Mouse (Mus musculus) heart, adult 10 weeks (tissue): Measurements from ENCODE around the gene Olfr1289. TPM values are rescaled to one million over a fixed set of nuclear protein-coding genes. Genes with fewer than 3 reads are reported as not detected.

Source experiments
- polyA plus RNA-seq: library from polyadenylated mRNA; stranded (reverse); fragments of 350-450 nt; fragmentation: Illumina TruSeq; extraction: RNeasy Lipid Tissue Mini Kit (QIAGEN cat#74804); gene quantifications from one replicate; pipeline ENCODE4 v1.2.3, GENCODE M21; 2014; ENCODE audit warnings: low read depth, low replicate concordance

Gene Olfr1289
- polyA plus RNA-seq: not detected

GRCm38 (mm10) chr2:111480519-111480918 is at the start of gene Olfr1289:
Gene Olfr1289, plus strand, starts transcription at chr2:111480819.

GRCm38 (mm10) chr2:111448842-111449241 is 31.8 kb upstream of the Olfr1289 start, which contains the start of gene Olfr1287:
Gene Olfr1287, plus strand, starts transcription at chr2:111449142.

GRCm38 (mm10) chr2:111473801-111474200 is 6.8 kb upstream of the Olfr1289 start, which contains the start of gene Olfr1288:
Gene Olfr1288, plus strand, starts transcription at chr2:111474101.

GRCm38 (mm10) chr2:111493729-111494128 is 13.1 kb downstream of the Olfr1289 start, which contains the start of gene Olfr1290:
Gene Olfr1290, minus strand, starts transcription at chr2:111493829.

GRCm38 (mm10) chr2:111496880-111497279 is 16.3 kb downstream of the Olfr1289 start, which contains the start of gene Olfr1291-ps1:
Gene Olfr1291-ps1, plus strand, starts transcription at chr2:111497180.

GRCm38 (mm10) chr2:111524903-111525302 is 44.3 kb downstream of the Olfr1289 start, which contains the start of gene Olfr1293-ps:
Gene Olfr1293-ps, plus strand, starts transcription at chr2:111525203.

Other genes with a start within 250 kb of the Olfr1289 start
- not detected for gene Olfr1275, start 245.5 kb upstream of the Olfr1289 start, polyA plus RNA-seq
- gene Olfr1276, start 226.3 kb upstream of the Olfr1289 start, polyA plus RNA-seq: not detected
- not detected for gene Olfr1277, start 206.7 kb upstream of the Olfr1289 start, polyA plus RNA-seq
- gene Olfr1278, start 190.7 kb upstream of the Olfr1289 start, polyA plus RNA-seq: not detected
- not detected for gene Olfr1279, start 180.2 kb upstream of the Olfr1289 start, polyA plus RNA-seq
- gene Olfr1280, start 166.8 kb upstream of the Olfr1289 start, polyA plus RNA-seq: not detected
- gene Olfr1281, start 154.3 kb upstream of the Olfr1289 start, polyA plus RNA-seq: not detected
- not detected for gene Olfr1282, start 144.7 kb upstream of the Olfr1289 start, polyA plus RNA-seq
- not detected for gene Olfr1283, start 114.0 kb upstream of the Olfr1289 start, polyA plus RNA-seq
- not detected for gene Olfr1284, start 105.3 kb upstream of the Olfr1289 start, polyA plus RNA-seq
- gene Olfr1286, start 57.7 kb upstream of the Olfr1289 start, polyA plus RNA-seq: not detected
- not detected for gene Olfr1287, start 31.7 kb upstream of the Olfr1289 start, polyA plus RNA-seq
- gene Olfr1288, start 6.7 kb upstream of the Olfr1289 start, polyA plus RNA-seq: not detected
- not detected for gene Olfr1290, start 13.0 kb downstream of the Olfr1289 start, polyA plus RNA-seq
- gene Olfr1291-ps1, start 16.4 kb downstream of the Olfr1289 start, polyA plus RNA-seq: not detected
- not detected for gene Olfr1293-ps, start 44.4 kb downstream of the Olfr1289 start, polyA plus RNA-seq
- gene Olfr1294, start 59.5 kb downstream of the Olfr1289 start, polyA plus RNA-seq: not detected
- not detected for gene Olfr1295, start 88.9 kb downstream of the Olfr1289 start, polyA plus RNA-seq
- gene Olfr1297, start 145.7 kb downstream of the Olfr1289 start, polyA plus RNA-seq: not detected
- not detected for gene Olfr1298, start 168.4 kb downstream of the Olfr1289 start, polyA plus RNA-seq
- gene Olfr1299, start 180.6 kb downstream of the Olfr1289 start, polyA plus RNA-seq: not detected